Mouse (Mus musculus) brown adipose tissue, adult 24 weeks (tissue): ENCODE results near the gene Defb36. TPM values are rescaled to one million over a fixed set of nuclear protein-coding genes. Genes with fewer than 3 reads are reported as not detected.
A peak's percentile ranks its signal among the peaks of the same experiment; 100 is the strongest.

Experiments used
- H3K27ac ChIP-seq: fragments of 200-500 bp; replicated peaks from 2 replicates; pipeline ENCODE4 v1.5.1; 2012; ENCODE audit warnings: low read depth, mild to moderate bottlenecking, low read length
- H3K4me1 ChIP-seq: fragments of 200-500 bp; 2 replicates; pipeline ENCODE4 v1.6.1; 2012; ENCODE audit warnings: low read length, mixed read lengths; ENCODE audit not compliant: control insufficient read depth, insufficient read depth, insufficient read length
- H3K4me3 ChIP-seq: fragments of 200-500 bp; 2 replicates; pipeline ENCODE4 v1.5.1; 2012; ENCODE audit warnings: low read depth, mild to moderate bottlenecking, low read length, moderate library complexity; ENCODE audit not compliant: insufficient read depth
- polyA plus RNA-seq: library from polyadenylated mRNA; stranded (reverse); fragments of >200 nt; gene quantifications from 2 replicates; pipeline ENCODE4 v1.2.4, GENCODE M21; 2012; ENCODE audit not compliant: missing spikeins, insufficient read depth, insufficient read length

The Defb36 gene
- polyA plus RNA-seq, 1 experiment = not detected

DNA sequence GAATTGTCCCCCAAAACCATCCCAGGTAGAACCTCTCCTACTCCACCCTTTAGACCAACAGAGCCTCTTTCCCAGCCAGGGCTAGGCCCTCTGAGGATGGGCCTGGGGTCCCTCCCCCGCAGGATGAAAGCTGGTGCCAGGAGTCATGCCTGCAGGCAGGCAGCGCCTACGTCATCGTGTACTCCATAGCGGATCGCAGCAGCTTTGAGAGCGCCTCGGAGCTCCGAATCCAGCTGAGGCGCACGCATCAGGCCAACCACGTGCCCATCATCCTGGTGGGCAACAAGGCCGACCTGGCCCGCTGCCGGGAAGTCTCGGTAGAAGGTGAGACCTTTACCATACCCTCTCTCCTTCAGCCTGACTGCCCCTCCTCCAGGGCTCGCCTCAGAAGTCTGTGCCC is 29.2 kb downstream of the Defb36 start:
- Histone ChIP-seq H3K4me1 (no peaks in the 10 kb centered on the region), H3K27ac (0 out of 2 replicates have a peak overlapping the region, but pooled peaks have one; percentile 16), H3K4me3 (no peak overlapping the region)

DNA sequence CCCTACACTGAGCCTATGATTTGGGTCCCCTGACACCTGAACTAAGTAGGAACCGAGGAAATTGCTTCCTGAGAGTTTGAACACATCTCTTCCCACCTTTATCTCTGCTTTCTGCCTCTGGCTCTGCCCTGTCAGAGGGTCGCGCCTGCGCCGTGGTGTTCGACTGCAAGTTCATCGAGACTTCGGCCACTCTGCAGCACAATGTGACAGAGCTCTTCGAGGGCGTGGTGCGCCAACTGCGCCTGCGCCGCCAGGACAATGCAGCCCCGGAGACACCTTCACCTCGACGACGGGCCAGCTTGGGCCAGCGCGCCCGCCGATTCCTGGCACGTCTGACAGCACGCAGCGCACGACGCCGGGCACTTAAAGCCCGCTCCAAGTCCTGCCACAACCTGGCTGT is 30.2 kb downstream of the Defb36 start:
- H3K4me1 ChIP-seq = no peaks in the 10 kb centered on the region
- no peak overlapping the region for H3K4me3 ChIP-seq
- H3K27ac ChIP-seq = no peak overlapping the region

DNA sequence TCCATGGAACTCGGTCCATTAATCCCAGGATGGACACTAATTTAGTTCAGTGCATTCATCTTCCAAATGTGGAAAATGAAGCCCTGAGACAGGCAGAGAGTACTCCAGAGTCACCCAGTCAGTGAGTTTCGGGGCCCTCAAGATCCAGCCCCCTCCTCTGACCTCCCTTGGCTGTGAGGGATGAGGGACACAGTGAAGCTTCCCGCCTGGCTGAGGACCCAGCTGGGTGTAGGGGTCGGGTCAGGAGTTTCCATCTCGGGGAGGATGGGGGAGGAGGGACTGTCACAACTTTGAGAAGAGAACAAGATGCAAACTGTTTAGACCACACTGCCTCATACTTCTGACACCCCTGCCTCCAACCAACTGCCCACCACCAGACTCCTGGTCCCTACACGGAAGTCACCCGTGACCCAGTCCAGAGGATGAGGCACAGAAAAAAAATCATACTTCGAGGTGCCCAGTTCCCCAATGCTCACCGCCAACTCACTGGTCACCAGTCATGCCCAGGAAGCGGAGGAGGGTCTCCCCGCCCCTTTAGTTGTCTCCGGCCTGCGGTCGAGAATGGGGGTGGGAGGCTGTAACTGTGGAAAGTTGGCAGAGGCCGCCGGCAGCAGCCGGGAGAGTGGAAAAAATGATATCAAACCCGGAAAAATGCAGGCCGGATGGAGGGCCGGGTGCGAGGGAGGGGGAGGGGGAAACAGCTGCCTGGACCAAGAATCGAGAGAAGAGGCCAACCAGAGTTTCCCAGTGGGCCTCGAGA is 32.3 kb downstream of the Defb36 start:
- peak overlapping the region; percentile 85 for H3K27ac ChIP-seq
- no peak overlapping the region for H3K4me3 ChIP-seq
- H3K4me1 ChIP-seq = no peaks in the 10 kb centered on the region

DNA sequence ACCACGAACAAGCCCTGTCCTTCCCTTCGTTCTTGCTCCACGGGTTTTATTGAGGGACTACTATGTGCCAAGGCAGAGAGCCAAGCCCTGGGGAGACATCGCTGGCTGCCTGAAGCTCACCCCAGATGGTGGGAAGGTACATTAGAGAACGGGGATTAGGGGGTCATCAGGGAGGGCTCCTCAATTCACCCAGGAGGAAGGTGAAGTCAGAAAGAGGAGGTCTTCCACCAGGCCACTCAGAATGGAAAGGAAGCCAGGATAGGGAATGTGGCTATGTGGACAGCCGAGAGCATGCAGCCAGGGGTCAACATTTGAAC is 32.8 kb downstream of the Defb36 start:
- Histone ChIP-seq H3K27ac (peak overlapping the region; percentile 54), H3K4me1 (no peaks in the 10 kb centered on the region), H3K4me3 (no peak overlapping the region)

DNA sequence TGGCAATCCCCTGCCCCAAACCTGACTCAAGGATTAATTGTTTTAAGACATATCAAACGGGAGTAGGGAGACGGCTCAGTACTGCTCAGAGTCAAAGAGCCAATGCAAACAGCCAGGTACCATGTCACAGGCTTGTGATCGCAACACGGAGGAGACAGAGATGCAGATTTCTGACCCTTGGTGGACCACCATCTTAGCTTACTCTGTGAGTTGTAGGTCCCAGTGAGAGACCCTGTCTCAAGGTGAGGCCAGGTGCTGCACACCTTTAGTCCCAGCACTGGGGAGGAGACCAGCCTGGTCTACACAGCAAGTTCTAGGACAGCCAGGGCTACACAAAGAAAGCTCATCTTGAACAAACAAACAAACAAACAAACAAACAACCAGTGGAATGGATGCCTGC is 33.3 kb downstream of the Defb36 start:
- H3K27ac ChIP-seq = peak overlapping the region; percentile 54; the same call in 1 of the 2 replicates
- no peaks in the 10 kb centered on the region for H3K4me1 ChIP-seq
- no peak overlapping the region for H3K4me3 ChIP-seq

DNA sequence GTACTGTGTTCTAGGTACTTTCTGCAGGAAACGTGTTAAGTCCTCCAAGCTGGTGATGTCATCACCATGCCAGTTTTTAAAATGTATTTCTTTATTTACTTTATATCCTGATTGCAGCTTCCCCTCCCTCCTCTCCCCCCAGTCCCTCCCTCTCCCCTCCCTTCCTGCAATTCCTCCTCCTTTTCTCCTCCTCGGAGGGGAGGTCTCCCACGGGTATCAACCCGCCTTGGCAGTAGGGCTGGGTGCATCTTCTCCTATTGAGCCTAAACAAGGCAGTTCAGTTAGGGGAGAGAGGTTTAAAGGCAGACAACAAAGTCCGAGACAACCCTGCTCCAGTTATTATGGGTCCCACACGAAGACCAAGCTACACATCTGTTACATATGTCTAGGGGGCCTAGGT is 34.7 kb downstream of the Defb36 start:
- Histone ChIP-seq H3K4me3 (no peak overlapping the region), H3K27ac (peak overlapping the region; percentile 62), H3K4me1 (no peaks in the 10 kb centered on the region)

DNA sequence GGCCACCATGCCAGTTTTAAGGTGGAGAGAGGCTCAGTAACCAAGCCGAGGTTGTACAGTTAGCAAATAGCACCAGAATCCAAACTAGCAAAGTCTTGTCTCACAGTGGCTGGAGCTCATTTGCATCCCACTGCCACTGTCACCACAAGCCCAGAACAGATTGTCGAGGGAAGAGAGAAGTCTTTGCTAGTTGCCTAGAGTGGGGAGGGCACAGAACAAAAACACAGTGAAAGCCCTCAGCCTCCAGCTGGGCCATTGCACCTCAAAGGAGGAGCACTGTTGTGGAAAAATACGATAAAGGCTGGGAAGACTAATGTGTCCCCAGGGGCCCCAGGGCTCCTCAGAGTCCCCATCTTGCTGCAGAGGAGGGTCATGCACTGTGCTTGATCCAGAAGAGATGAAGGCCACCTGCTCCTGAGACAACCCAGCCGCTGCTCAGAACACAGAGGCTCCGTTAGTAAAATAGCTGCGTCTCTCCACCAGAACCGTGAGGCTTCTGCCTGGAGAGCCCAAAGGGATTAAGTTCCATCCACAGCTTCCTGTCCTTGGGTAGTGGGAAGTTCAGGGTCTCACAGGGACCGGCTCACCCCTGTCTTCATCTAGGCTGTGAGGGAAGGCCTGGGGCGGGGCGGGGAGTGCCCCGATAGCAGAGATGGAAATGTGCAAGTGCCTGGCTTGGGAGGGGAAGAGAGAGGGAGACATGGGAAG is 35.4 kb downstream of the Defb36 start:
- Histone ChIP-seq H3K4me1 (no peaks in the 10 kb centered on the region), H3K27ac (peak overlapping the region; percentile 62), H3K4me3 (no peak overlapping the region)

DNA sequence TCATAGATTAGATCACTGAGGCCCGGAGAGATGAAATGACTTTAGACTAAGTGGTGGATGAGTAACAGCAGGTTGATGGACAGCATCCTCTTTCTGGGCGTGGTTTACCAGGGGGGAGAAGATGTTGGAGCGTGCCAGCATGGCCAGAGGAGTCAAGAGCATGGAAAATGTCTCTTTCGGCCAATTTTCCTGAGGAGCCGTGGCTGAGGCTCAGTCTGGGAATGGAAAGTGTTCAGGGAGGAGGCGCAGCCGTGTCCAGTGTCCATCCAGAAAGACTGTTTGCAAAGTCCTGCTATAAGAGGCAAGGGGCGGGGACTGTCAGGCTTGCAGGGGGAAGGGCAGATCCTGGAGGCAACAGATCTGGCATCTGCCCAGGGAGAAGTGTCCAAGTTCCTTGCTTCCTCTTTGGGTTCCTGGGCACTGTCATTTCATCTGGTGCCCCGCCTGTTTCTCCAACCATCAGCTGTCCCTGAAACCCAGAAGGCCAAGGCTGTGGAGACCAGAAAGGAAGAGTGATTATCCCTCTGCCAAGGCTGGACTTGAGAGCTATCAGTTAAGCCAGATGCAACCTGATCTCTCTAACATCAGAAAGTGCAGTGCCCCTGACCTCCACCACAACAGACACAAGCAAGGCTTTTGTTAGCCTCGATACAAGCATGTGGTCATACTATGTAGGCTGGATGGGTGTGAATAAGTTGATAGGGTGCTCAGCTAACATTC is 48.9 kb downstream of the Defb36 start:
- Histone ChIP-seq H3K4me3 (no peak overlapping the region), H3K27ac (peak overlapping the region; percentile 32), H3K4me1 (no peaks in the 10 kb centered on the region)

DNA sequence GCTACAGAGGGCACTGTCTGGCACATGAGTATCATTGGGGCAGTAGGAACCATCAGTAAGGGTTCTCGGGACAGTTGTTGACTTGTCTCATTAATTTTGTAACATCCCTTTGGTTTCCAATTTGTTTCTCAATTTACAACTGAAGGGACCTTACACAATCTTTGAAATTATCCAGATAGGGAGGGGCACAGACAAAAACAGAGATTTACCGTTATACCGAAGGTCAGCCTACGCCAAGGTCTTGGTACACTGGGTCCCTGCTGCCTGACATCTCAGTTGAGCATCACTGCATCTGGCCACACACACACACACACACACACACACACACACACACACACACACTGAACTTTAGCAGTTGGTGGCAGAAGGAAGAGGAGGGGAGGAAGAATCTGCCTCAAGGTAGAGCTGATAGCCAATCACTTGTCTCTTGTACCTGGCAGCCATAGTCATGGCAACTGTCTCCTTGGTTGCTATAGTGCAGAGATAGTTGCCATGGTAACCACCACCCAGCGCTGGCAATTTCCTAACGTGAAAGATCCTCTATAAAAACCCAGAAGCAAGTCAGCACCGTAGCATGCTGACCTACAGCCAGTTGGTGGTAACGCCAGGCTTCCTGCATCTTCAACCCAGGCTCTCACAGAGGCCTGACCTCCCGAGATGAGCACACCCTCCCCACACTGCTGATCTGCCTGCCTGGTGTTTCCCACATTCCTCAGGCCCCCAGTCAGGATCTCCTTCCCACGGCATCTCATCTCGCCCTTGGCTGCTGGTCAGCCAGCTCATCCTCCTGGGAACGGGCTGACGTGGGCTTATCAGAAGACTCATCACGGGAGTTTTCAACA is 50.0 kb downstream of the Defb36 start:
- Histone ChIP-seq H3K4me3 (no peak overlapping the region), H3K4me1 (no peaks in the 10 kb centered on the region), H3K27ac (peak overlapping the region; percentile 42)

DNA sequence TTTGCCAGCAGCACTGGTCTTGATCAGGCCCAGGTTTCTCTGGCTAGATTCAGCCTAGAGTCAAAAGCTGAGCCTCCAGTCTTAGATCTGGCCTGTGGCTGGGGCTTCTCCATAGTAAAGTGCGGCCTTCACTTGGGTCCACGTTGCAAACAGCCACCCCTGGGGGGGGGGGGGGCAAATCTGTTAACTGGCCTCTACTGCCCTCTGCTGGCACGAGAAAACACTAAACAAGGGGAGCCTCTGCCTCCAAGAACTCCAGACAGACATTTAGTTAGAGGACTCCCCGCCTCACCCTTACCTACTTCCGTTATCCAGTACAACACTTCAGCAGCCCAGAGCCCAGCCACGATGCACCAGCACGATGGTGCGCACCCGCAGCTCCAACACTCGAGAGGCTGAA is 53.3 kb downstream of the Defb36 start:
- no peak overlapping the region for H3K4me3 ChIP-seq
- no peaks in the 10 kb centered on the region for H3K4me1 ChIP-seq
- no peak overlapping the region for H3K27ac ChIP-seq

DNA sequence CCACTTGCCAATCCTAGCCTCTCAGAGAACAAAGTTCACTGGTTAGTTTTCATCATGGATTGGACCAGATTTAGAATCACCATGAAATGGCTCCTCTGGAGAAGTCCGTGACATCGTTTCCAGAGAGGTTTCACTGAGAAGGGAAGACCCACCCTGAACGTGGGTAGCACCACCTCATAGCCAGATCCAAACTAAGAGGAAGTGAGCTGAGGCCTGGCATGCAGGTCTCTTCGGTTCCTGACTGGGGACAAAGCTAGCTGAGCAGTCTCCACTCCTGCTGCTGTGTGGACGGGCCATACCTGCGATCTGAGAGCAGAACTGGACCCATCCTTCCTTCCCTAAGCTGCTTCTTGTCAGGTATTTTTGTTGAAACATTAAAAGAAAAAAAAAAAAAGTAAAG is 57.0 kb downstream of the Defb36 start:
- no peaks in the 10 kb centered on the region for H3K4me1 ChIP-seq
- no peak overlapping the region for H3K4me3 ChIP-seq
- no peak overlapping the region for H3K27ac ChIP-seq

Other genes starting within 250 kb of the Defb36 start
- not detected in 2 replicates for gene Nrsn2, start 227.7 kb upstream of the Defb36 start, polyA plus RNA-seq
- gene Sox12, start 206.3 kb upstream of the Defb36 start, polyA plus RNA-seq = 0.46 and 0.99 TPM in 2 replicates
- gene Zcchc3, start 189.3 kb upstream of the Defb36 start, polyA plus RNA-seq = 1.2 and 1.4 TPM in 2 replicates
- gene 6820408C15Rik, start 188.7 kb upstream of the Defb36 start, polyA plus RNA-seq = 0.71 and 0.79 TPM in 2 replicates
- not detected in 2 replicates for gene Defb23, start 139.7 kb upstream of the Defb36 start, polyA plus RNA-seq
- not detected in 2 replicates for gene Defb20, start 127.3 kb upstream of the Defb36 start, polyA plus RNA-seq
- not detected in 2 replicates for gene Defb22, start 114.2 kb upstream of the Defb36 start, polyA plus RNA-seq
- gene Defb26, start 92.6 kb upstream of the Defb36 start, polyA plus RNA-seq = not detected in 2 replicates
- not detected in 2 replicates for gene Defb28, start 86.1 kb upstream of the Defb36 start, polyA plus RNA-seq
- not detected in 2 replicates for gene Defb29, start 64.2 kb upstream of the Defb36 start, polyA plus RNA-seq
- gene Gm17416, start 35.0 kb upstream of the Defb36 start, polyA plus RNA-seq = not detected in 2 replicates
- gene Defb21, start 31.6 kb upstream of the Defb36 start, polyA plus RNA-seq = not detected in 2 replicates
- gene Defb19, start 24.0 kb upstream of the Defb36 start, polyA plus RNA-seq = not detected in 2 replicates
- gene Defb45, start 4.9 kb upstream of the Defb36 start, polyA plus RNA-seq = not detected in 2 replicates
- not detected in 2 replicates for gene Defb25, start 18.7 kb downstream of the Defb36 start, polyA plus RNA-seq
- gene Rem1, start 22.6 kb downstream of the Defb36 start, polyA plus RNA-seq = 1.2 and 1.6 TPM in 2 replicates
- 54.9 and 59.2 TPM in 2 replicates for gene H13, start 65.1 kb downstream of the Defb36 start, polyA plus RNA-seq
- gene Mcts2, start 82.7 kb downstream of the Defb36 start, polyA plus RNA-seq = 42.0 and 42.5 TPM in 2 replicates
- gene Id1, start 131.9 kb downstream of the Defb36 start, polyA plus RNA-seq = 48.0 and 59.8 TPM in 2 replicates
- gene Cox4i2, start 149.8 kb downstream of the Defb36 start, polyA plus RNA-seq = 6.3 and 8.7 TPM in 2 replicates
- gene Bcl2l1, start 227.4 kb downstream of the Defb36 start, polyA plus RNA-seq = 22.5 and 23.5 TPM in 2 replicates
- not detected in 2 replicates for gene Tpx2, start 243.6 kb downstream of the Defb36 start, polyA plus RNA-seq